Mouse (Mus musculus) brain, adult 10 weeks (tissue): ENCODE data around the gene Ppil1. TPM values are rescaled to one million over a fixed set of nuclear protein-coding genes. Genes with fewer than 3 reads are reported as not detected.

Experiments used
- polyA plus RNA-seq: library from polyadenylated mRNA; stranded (reverse); fragments of 350-450 nt; fragmentation: Illumina TruSeq; extraction: RNeasy Lipid Tissue Mini Kit (QIAGEN cat#74804); gene quantifications from one replicate; pipeline ENCODE4 v1.2.3, GENCODE M21; 2015; ENCODE audit warnings: low read depth, low replicate concordance

Gene Ppil1
- polyA plus RNA-seq = 36.2 TPM

GRCm38 (mm10) chr17:29263840-29264633, at the start of gene Ppil1:
Gene Ppil1, minus strand, starts transcription at chr17:29264186.

GRCm38 (mm10) chr17:29268682-29269348, 4.8 kb upstream of the Ppil1 start, which contains the start of gene BC004004:
Gene BC004004, plus strand, starts transcription at chr17:29268788.

GRCm38 (mm10) chr17:29237772-29238420, 26.1 kb downstream of the Ppil1 start, which contains the start of gene Cpne5:
Gene Cpne5, minus strand, starts transcription at chr17:29238167.

Other genes starting within 250 kb of the Ppil1 start
- gene Srsf3, start 231.6 kb downstream of the Ppil1 start, polyA plus RNA-seq = 175 TPM
- 26.4 TPM for gene Cdkn1a, start 173.2 kb downstream of the Ppil1 start, polyA plus RNA-seq
- not detected for gene Rab44, start 150.0 kb downstream of the Ppil1 start, polyA plus RNA-seq
- 90.6 TPM for gene Cpne5, start 26.0 kb downstream of the Ppil1 start, polyA plus RNA-seq
- 125 TPM for gene BC004004, start 4.6 kb upstream of the Ppil1 start, polyA plus RNA-seq
- gene Pi16, start 53.5 kb upstream of the Ppil1 start, polyA plus RNA-seq = 0.76 TPM
- gene Mtch1, start 83.7 kb upstream of the Ppil1 start, polyA plus RNA-seq = 584 TPM
- 8.8 TPM for gene Fgd2, start 96.7 kb upstream of the Ppil1 start, polyA plus RNA-seq
- 3.9 TPM for gene Pim1, start 226.6 kb upstream of the Ppil1 start, polyA plus RNA-seq